Mouse (Mus musculus) kidney, adult 9 months (tissue): ENCODE results near the gene Itpr2.
"Not testable (repeated sequence)": the region's sequence is repeated elsewhere in the genome, so short reads cannot be mapped to it uniquely, and the experiment has no call there.

Experiments
- DNase-seq: peaks from one replicate; pipeline ENCODE4 v3.0.0; 2022

Itpr2 gene

DNA sequence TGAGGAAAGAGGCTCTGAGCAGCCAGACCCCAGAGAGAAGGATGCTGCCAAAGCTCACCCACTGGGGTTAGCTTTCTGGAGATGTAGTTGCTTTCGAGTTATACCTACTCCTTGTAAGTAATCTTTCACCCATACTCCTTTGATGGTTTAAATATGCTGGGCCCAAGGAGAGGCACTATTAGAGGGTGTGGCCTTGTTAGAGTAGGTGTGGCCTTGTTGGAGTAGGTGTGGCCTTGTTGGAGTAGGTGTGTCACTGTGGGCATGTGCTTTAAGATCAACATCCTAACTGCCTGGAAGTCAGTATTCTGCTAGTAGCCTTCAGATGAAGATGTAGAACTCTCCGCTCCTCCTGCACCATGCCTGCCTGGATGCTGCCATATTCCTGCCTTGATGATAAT, 37.4 kb downstream of the Itpr2 start:
- DNase-seq, result not testable (repeated sequence)

DNA sequence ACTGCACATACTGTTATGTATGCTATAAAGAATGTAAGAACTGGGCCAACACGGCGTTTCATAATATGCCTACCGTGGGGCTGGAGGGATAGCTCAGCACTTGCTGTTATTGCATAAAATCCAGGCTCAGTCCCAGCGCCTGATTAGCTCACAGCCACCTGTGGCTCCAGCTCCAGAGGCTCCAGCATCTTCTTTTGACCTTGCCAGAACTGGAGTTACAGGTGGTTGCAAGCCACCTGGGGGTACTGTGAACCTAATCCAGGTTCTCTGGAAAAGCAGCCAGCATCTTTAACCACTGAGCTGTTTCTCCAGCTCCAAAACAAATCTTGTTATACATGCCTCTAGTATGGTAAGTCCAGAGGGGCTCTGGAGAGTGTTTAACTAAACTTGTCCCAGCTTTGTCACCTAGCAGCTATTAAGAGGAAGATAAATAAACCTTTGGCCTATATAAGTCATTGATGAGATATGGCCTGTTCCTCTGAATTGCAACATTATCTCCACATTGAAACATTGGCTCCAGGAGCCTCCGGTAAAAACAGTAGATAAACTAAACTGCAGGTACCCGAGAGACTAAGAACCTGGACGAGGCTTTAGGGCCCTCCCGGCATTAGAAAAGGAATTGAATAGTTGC, 37.9 kb downstream of the Itpr2 start:
- DNase-seq, result no peak

DNA sequence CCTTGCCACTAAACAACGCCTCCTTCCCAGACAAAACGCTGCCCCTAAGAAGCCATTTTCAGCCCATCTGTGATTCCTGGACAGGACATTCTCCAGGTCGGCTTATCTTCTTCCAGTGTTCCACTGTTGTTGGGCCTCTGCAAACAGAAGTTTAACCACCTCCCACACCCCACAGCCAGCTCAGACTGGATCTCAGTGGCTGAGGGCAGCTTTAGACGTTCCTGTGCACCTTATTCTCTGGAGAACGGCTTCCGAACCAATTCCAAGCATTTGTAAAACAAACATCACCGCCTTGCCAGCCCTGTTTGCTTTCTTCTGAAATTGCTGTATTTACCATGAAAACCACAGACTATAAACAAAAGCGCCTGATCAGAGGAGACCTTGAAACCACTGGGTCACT, 41.1 kb downstream of the Itpr2 start:
- DNase-seq, result peak; percentile 40

DNA sequence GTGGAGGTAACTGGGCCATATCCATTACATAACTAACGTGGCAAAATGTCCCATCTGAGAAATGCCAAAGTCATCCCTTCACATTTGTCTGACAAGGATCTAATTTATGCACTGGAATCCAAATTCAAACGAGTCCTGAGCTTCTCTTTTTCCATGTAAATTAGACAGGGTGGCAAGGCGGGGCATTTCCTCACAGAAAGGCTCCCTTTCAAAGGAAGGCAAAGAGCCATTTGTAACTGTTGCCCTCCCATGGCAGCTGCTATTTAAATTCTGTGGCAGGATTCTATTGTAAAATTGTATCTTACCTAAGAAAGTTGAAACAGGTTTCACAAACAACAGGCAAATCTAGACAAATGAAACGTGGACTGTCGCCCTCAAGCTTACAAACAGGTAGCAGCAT, 43.6 kb downstream of the Itpr2 start:
- no peak for DNase-seq

DNA sequence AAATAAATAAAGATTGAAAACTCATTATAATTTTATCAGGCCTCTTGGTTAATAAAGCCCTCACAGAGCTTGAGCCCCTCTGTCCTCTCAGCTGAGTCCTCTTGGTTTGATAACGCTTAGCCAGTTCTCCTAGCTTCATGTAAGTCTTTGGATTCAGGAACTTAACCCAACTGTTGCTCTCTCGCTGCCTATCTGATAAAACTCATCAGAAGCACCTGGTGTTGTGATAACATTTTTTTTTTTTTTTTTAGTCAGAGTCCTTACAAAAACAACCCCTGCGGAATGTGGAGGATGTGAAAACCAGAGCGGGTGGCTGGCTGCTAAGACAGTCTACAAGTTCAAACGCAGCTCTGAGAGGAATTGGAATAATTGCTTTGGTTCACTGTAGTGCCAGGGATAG, 45.3 kb downstream of the Itpr2 start:
- DNase-seq, result no peak

DNA sequence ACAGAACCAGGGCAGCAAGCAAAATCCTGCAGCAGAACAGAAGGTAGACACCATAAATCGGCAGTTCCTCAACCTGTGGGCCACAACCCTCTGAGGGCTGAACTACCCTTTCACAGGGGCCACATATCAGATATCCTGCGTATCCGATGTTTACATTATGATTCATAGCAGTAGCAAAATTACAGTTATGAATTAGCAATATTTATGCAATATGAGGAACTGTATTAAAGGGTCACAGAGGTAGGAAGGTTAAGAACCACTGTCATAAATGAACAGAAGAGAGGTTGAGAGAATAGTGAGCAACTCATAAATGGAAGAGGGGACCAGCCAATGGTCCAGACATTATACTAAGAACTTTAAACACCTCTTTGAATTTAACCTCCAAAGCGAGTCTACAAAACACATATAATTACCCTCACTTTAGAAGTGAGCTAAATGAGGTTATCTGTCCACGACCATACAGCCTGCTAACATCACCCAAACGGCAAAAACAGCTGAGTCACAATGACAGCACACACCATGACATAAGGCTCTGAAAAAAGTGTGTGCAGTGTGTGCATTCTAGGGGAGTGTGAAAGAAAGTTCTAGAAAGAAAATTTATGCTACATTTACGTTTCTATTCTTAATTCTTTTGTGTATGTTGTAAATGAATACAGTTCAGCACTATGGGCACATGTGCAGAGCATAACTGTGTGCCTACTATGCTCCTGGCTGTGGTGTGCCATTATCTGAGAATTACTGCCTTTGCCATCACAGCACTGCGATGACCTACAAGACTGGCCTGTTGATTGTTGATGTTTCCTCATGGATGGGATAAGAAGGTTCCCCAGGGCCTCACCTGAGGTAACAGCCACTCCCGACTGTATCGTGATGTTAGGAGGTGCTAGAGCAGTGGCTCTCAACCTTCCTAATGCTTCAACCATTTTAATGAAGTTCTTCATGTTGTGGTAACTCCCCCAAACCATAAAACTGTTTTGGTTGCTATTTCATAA, 47.2 kb downstream of the Itpr2 start:
- DNase-seq, result no peak

DNA sequence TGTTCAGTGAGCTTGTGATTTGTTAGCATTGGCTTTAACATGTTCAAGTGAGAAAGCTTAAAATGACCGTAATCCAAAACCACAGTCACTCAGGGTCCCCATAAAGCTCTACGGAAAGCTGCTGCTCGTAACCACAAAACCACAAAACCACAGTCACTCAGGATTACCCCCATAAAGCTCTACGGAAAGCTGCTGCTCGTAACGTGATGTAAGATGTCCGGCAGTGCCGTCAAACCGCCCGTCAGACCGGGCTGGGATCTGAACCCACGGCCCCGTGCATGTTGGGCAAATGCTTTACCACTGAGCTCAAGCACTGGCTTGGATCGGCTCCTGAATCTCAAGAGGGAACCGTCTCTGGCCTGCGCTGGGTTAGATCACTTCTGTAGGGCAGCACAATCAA, 49.5 kb downstream of the Itpr2 start:
- no peak for DNase-seq

DNA sequence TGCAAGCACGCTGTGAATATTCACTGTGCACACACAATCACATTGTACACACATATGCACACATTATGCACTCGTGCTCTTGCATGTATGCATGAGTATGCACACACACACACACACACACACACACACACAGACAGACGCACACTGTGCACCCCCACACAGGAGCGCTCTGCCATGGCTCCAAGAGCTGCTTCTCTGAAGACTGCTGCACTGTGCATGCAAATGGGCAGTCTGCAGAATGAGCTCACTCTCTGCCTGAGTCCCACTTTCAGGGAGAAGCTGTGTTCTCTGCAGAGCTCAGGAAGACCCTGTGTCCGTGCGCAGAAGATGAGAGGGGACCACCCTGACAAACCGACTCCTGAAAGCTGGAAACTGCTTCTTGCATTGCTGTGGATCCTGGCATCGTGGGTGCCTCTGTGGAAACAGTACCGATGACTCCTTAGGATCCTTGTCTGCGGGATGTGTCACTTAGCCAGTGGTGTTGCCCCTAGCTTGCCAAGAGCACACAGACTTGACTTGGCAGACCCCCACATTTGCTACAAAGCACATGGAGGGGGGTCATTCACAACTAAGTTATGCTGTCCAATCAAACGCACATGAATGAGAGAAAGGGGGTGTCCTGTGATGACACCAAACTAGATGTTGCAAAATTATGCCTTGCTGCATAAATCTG, 55.9 kb downstream of the Itpr2 start:
- DNase-seq, result no peak

DNA sequence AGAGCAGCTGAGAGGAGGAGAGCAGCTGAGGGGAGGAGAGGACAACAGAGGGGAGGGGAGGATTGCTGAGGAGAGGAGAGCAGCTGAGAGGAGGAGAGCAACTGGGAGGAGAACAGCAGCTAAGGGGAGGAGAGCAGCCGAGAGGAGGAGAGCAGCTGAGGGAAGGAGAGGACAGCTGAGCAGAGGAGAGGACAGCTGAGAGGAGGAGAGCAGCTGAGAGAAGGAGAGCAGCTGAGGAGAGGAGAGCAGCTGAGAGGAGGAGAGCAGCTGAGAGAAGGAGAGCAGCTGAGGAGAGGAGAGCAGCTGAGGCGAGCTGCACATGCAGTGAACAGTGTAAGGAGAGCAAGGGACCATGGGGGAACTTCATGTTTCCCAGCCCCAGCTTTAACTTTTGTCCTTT, 62.2 kb downstream of the Itpr2 start:
- DNase-seq, result no peak

DNA sequence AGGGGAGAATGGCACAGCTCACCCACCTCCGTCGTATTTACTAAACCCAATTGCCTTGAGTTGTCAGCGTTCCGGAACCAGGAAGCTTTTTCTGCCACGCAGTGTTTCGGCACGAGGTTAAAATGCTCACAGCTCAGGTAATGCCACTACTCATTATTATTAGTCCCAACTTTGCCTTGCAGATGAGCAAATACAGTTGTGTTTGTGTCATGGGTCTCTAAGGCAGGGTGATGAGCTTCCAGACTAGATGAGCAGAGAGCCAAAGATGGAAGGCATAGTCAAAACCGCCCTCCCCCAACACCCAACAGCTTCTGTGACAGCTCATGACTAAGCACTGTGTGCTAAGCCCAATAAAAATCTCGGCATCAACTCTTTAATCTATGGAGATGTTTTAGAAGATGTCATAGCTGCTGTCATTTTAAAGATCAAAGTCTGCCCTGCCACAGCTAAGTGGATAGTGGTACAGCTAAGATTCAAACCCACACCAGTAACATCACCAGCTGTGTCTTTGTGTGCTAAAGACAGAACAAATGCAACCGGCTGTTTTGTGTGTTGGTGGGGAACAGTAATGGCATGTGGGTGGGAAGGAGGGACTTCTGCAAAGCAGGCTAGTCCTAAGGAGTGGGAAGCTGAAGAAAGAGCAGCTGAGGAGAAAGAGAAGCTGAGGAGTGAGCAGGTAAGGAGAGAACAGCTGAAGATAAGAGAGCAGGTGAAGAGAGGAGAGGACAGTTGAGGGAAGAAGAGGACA, 62.8 kb downstream of the Itpr2 start:
- no peak for DNase-seq

DNA sequence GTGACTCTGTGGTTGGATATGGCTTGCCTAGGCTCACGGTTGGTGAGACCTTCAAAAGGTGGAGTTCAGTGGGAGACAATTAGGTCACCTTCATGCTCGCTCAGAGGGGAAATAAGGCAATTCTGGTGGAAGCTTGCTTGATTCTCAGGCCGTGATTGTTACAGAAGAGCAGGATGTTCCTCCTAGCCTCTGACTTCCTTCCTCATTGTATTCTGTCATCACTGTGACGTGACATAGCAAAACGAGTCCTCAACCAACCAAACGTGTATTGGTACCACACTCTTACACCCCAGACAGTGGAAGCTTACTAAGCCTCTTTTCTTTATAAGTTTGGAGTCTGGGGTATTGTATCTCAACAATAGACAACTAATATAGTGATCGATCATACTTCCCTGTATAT, 64.0 kb downstream of the Itpr2 start:
- DNase-seq, result no peak

DNA sequence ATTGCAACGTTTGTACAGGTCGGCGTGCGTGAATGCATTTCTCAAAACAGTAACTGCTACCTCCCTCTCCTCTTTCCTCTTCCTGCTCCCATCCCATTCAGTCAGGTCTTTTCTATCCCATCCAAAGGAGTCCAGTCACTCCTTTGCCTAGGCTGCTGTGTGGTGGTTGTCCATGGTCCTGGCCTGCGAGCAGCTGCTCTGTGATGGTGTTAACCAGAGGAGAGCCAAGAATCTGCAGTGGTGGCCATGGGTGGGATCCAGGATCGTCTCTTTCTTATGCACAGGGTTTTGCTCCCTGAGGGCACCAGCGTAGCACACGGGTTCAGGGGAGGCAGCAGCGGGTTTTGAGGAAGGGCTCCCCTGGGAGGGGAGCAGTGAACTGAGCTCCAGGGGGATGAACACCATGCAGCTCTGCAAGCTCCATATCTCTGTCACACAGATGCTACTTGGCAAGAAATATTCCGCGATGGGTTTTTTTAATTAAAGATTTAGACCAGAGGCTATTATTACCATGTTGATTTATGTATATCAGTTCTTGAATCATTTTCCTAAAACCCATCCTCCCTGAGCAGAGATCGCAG, 65.0 kb downstream of the Itpr2 start:
- DNase-seq, result no peak

DNA sequence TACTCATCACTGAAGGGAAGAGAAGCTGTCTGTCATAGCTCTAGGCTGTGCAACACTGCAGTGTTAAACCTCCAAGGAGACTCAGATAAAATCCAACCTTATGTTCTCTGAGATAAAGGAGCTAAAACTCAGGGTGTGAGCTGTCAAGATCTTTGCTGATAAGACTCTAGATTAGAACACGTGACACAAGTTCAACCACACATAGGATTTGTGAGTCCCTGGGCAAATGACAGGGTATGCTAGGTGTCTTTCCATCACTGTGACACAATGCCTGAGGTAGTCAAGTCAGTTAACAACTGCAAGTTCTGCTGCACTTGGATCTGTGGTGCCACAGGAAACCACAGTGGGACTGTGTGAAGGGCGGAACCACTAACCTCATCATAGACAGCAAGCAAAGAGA, 67.8 kb downstream of the Itpr2 start:
- no peak for DNase-seq

DNA sequence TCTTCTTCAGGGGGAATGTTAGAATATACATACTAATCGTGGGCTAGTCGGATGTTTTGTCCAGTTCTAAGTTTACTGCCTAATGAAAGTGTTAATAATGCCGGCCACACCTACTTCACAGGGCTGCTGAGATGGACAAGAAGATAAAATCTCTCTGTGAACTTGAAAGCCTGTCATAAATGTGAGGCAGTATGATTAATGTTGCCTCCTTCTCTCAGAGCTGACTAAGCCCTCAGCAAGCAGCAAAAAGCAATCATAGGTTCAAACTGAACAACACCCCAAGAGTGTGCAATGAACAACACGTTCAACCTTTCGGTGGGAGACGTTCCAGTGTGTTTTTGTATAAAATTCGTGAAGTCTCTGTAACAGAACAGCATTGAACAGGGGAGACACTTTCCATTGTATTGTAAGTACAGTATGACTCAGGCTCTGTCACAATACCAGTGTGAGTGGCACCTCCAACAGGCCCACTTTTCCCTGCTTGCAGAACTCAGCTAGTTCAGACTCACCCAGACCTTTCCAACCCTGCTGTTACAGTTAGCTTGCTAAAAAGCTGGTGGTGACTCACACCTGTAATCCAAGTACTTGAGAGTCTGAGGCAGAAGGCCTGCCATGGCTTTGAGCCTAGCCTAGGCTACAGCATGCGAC, 69.7 kb downstream of the Itpr2 start:
- no peak for DNase-seq

DNA sequence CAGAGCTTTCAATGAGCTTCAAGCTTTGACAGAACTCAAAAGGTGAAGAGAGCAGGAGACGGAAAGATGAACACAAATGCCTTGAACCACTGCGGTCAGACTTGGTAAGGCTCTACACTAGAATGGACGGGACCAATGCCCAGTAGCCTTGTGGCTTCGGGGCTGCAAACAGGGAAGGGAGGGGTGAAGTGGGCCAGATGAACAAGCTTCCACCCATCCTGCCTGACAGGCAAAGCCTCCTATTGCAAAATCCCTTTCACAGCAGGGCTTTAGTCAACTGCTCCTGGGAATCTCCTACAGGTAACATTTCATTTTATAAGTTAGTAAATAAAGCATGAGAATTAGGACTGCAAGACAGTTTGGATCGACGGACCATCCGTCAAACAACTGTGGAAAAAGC, 70.2 kb downstream of the Itpr2 start:
- no peak for DNase-seq

DNA sequence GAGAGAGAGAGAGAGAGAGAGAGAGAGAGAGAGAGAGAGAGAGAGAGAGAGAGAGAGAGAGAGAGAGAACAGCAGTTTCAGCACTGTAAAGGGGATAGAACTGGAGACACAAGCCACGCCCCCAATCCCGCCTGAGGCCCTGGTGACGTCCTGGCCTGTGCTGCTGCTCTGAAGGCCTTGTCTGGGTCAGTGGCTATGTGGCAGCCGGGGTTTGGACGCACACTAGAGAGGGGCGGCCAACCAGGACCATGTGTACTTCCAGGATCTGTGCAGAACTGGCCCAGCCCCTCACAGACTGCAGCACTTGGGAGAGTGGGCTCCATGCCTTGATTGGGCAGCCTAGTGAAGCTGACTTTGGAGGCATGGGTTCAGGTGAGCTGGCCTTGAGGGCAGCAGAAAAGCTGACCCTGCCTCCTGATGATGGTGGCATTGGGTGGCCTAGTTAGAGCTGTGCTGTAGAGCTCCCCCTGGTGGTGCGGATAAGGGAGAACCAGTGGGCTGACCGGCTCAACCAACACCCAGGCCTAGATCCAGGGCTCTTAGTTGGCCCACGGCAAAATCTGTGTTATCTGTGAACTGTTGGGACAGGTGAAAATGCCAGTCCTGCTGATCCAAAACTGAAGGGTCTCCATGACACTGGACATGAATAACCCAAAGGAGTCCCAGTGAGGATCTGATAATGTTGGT, 72.2 kb downstream of the Itpr2 start:
- peak; percentile 36 for DNase-seq

DNA sequence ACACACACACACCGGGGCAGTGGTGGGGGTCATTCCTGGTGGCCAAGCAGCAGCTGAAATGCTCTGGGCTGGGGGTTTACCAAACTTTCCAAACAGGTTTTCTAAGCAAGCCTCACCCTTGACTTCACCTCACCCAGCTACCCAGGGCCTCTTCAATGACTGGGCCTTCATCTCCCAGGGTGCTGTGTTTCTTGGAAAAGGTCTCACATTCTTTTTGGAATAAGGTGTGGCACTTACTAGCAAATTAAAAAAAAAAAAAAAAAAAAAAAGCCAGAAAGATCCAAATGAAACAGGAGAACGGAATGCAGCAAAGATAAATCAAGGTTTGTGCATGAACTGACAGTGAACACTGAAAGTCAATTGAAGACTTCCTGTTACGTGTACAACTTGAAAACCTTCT, 77.2 kb downstream of the Itpr2 start:
- no peak for DNase-seq

DNA sequence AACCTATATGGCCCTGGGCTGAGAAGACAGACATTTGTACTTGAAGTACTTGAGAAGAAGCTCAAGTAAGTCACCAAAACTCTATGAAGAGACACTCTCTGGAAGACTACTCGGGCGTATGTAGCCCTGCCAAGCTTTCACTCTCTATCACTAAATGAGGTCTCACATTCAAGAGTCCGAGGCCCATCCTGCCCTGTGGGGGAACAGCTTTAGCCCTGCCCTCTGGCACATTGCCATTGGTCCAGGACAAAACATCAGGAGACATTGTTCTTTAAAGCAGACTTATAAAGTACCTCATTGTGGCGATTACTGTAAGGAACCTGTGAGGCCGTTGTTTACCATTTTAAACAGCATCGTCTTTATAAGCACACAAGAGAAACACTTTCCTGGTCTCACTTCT, 77.7 kb downstream of the Itpr2 start:
- no peak for DNase-seq

DNA sequence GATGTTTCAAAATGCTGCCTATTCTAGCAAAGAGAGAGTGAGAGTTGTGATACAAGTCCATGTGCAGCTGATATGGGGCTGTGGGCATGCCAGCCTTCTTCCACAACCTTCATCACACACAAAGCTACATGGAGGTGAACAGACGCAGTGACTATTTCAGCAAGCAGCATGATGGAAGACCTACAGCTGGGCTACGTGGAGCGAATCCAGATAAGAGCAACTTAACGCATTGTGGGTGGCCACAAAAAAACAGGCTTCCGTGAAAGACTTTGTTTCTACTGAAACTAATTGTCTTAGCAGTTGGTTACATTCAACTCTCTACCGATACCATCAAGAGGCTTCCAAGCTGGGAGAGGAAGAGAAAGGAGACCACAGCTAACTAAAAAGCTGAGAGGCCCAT, 81.3 kb downstream of the Itpr2 start:
- DNase-seq, result no peak

DNA sequence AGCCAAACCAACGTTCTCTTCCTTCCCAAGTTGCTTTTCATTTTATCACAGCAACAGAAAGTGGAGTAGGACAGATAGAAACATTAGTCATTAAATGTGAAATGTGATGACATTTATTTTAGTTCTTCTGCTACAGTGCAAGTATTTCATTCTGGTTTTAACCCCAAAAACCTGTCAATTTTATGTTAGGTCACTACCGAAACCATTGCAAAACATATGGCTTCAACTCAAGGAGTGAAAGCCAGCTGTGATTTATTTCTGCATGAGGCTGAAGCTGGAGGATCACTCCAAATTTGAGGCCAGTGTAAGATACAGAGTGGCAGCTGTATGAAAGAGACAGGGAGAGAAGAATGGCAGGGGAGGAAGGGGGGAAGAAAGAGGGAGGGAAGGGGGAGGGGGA, 85.6 kb downstream of the Itpr2 start:
- no peak for DNase-seq

DNA sequence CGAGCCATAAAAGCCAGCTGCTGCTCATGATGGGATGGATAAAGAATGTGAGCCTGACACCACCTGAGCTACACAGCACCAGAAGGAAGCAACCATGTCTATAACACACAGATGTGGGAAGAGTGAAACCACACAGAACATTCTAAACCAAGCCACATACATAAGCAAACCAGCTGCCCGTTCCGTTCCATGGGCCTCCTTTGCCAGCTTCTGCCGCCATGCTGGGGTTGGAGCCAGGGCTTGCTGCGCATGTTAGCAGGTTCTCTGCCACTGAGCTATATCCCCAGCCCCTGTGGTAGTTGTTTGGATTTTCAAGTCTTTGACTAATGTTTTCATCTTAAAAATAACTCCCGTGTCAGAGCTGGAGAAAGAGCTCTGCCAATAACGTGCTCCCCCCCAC, 87.9 kb downstream of the Itpr2 start:
- no peak for DNase-seq
